In genomic region chr9:20976961-20977689, GRCm38 (mm10) we compare ENCODE assay signal across 8 mouse cellular contexts. TPM values are rescaled to one million over a fixed set of nuclear protein-coding genes. Genes with fewer than 3 reads are reported as not detected.
DNase-seq lines count a peak whose midpoint lies in the region; ATAC-seq and TF ChIP-seq lines count a peak whose summit lies in the region.

No protein-coding gene starts in this region.

- peaks cover 13% of the 10 kb centered on the region for H3K4me1 ChIP-seq in ES-Bruce4 (ENCODE audit: control insufficient read depth, insufficient read depth, low read length)
- 0 out of 2 replicates have a peak, but pooled peaks cover 10% of the 10 kb centered on the region for H3K4me1 ChIP-seq in forebrain, postnatal 0 days (ENCODE audit: insufficient read depth)

- no peaks in the 10 kb centered on the region for H3K27me3 ChIP-seq in ES-Bruce4 (ENCODE audit: control insufficient read depth, insufficient read depth, low read length, poor library complexity, severe bottlenecking)
- no peaks in the 10 kb centered on the region for H3K27me3 ChIP-seq in forebrain, postnatal 0 days (ENCODE audit: insufficient read depth, low read length)

- no peak for TF ChIP-seq EP300 in ES-Bruce4 (IDR thresholded peaks at IDR 0.05; ENCODE audit: insufficient read depth, low read depth, low read length)

- no peaks in the 10 kb centered on the region for H3K9me3 ChIP-seq in ES-Bruce4 (replicated peaks; ENCODE audit: control insufficient read depth, insufficient read depth, low read length, poor library complexity, severe bottlenecking)
- H3K9me3 ChIP-seq in forebrain, postnatal 0 days (ENCODE audit: low read length) = no peaks in the 10 kb centered on the region

- no peak for DNase-seq in gastrocnemius, adult 2 months
- DNase-seq in gastrocnemius, postnatal 14 days = no peak
- DNase-seq in forebrain, postnatal 0 days = no peak
- DNase-seq in lung, postnatal 36 days = peak; percentile 39
- no peak for DNase-seq in c-Kit-positive CD71-positive TER-119-positive erythroid progenitor cells, embryonic 14.5 days (ENCODE audit: low spot score)
- no peak for DNase-seq in left cerebral cortex, adult 8-10 months (ENCODE audit: low spot score in 2 of 2)
- no peak for DNase-seq in gastrocnemius, adult 18-20 months (ENCODE audit: low spot score)

- WGBS in forebrain, postnatal 0 days = 1% methylated on average over 4 of the region's 4 CpGs

- H3K36me3 ChIP-seq in ES-Bruce4 (ENCODE audit: control insufficient read depth, insufficient read depth, low read length, poor library complexity, severe bottlenecking) = no peaks in the 10 kb centered on the region
- no peaks in the 10 kb centered on the region for H3K36me3 ChIP-seq in forebrain, postnatal 0 days (ENCODE audit: insufficient read depth)

- ATAC-seq in forebrain, postnatal 0 days = no peak

- peak overlapping the region; percentile 79 for H3K4me3 ChIP-seq in gastrocnemius, adult 2 months
- peak overlapping the region; percentile 82 for H3K4me3 ChIP-seq in ES-Bruce4 (ENCODE audit: low read depth, low read length)
- H3K4me3 ChIP-seq in forebrain, postnatal 0 days (ENCODE audit: low read depth, low read length) = peak overlapping the region; percentile 65

- intact Hi-C loops in gastrocnemius, adult 2 months (cut with DNase I) = no loop called here
- intact Hi-C loops in gastrocnemius, postnatal 14 days (cut with DNase I; ENCODE audit: low total_unique reads) = no loop called here

- peak overlapping the region; percentile 100 for H3K4me2 ChIP-seq in forebrain, postnatal 0 days (ENCODE audit: low read depth)

- H3K27ac ChIP-seq in gastrocnemius, adult 2 months = peak overlapping the region; percentile 90
- peak overlapping the region; percentile 97 for H3K27ac ChIP-seq in ES-Bruce4 (ENCODE audit: insufficient read depth, low read length)
- no peak overlapping the region for H3K27ac ChIP-seq in forebrain, postnatal 0 days (ENCODE audit: low read depth, low read length)

- TF ChIP-seq POLR2A in ES-Bruce4 (IDR thresholded peaks at IDR 0.05; ENCODE audit: insufficient read depth, low read length) = no peak

- no peak for TF ChIP-seq CTCF in gastrocnemius, adult 2 months (IDR thresholded peaks at IDR 0.05)
- no peak for TF ChIP-seq CTCF in ES-Bruce4 (IDR thresholded peaks at IDR 0.05; ENCODE audit: low read depth, low read length)
- 0 out of 2 replicates have a peak, but pooled peaks have one; percentile 10 for TF ChIP-seq CTCF in forebrain, postnatal 0 days (IDR thresholded peaks at IDR 0.05; ENCODE audit: low read depth)

- peak overlapping the region; percentile 79; the same call in 1 of the 2 replicates for H3K9ac ChIP-seq in ES-Bruce4 (ENCODE audit: low read depth, poor library complexity, severe bottlenecking)
- peak overlapping the region; percentile 70 for H3K9ac ChIP-seq in forebrain, postnatal 0 days

RNA-seq across cellular contexts. Expression of gene S1pr2, which starts 0.5 kb away (rescaled TPM):
- total RNA-seq in gastrocnemius, adult 2 months (2021) = 1 to 10 TPM; 2.0 to 2.3 TPM
- 1 to 10 TPM; 4.5 to 7.8 TPM for total RNA-seq in gastrocnemius, postnatal 14 days (2021)
- polyA plus RNA-seq in ES-Bruce4 (2011; ENCODE audit: insufficient read depth, insufficient read length, low read depth, missing spikeins) = 14.1 and 19.9 TPM in 2 replicates
- 3.7 and 4.0 TPM in 2 replicates for total RNA-seq in forebrain, postnatal 0 days (2014; rRNA removed)
- 5.1 and 5.7 TPM in 2 replicates for polyA plus RNA-seq in forebrain, postnatal 0 days (2015; fragmentation: Nextera tagmentation; extraction: Ambion mirVana)
- total RNA-seq in left cerebral cortex, adult 8-10 months (2022) = 1 to 10 TPM; 2.0 to 3.4 (median 2.7) TPM
- total RNA-seq in gastrocnemius, adult 18-20 months (2021) = 1 to 10 TPM in 1 of 2 experiments, under 1 TPM in 1; 0.68 to 1.9 TPM

RNA-seq across cellular contexts. Expression of gene Dnmt1, which starts 17.4 kb away (rescaled TPM):
- 1 to 10 TPM; 5.2 to 7.9 TPM for total RNA-seq in gastrocnemius, adult 2 months (2021)
- total RNA-seq in gastrocnemius, postnatal 14 days (2021) = 10 to 100 TPM; 11.6 to 12.8 TPM
- 115 and 120 TPM in 2 replicates for polyA plus RNA-seq in ES-Bruce4 (2011; ENCODE audit: insufficient read depth, insufficient read length, low read depth, missing spikeins)
- total RNA-seq in forebrain, postnatal 0 days (2014; rRNA removed) = 83.1 and 101 TPM in 2 replicates
- 36.2 and 39.9 TPM in 2 replicates for polyA plus RNA-seq in forebrain, postnatal 0 days (2015; fragmentation: Nextera tagmentation; extraction: Ambion mirVana)
- total RNA-seq in left cerebral cortex, adult 8-10 months (2022) = 10 to 100 TPM; 39.7 to 41.3 (median 40.5) TPM
- 1 to 10 TPM; 6.0 to 6.7 TPM for total RNA-seq in gastrocnemius, adult 18-20 months (2021)

RNA-seq across cellular contexts. Expression of gene Mrpl4, which starts 25.4 kb away (rescaled TPM):
- total RNA-seq in gastrocnemius, adult 2 months (2021) = 10 to 100 TPM; 51.8 to 70.0 TPM
- total RNA-seq in gastrocnemius, postnatal 14 days (2021) = 10 to 100 TPM; 50.8 to 54.9 TPM
- polyA plus RNA-seq in ES-Bruce4 (2011; ENCODE audit: insufficient read depth, insufficient read length, low read depth, missing spikeins) = 45.1 and 50.9 TPM in 2 replicates
- 59.9 and 77.8 TPM in 2 replicates for total RNA-seq in forebrain, postnatal 0 days (2014; rRNA removed)
- polyA plus RNA-seq in forebrain, postnatal 0 days (2015; fragmentation: Nextera tagmentation; extraction: Ambion mirVana) = 101 and 111 TPM in 2 replicates
- 10 to 100 TPM; 55.3 to 68.0 (median 56.9) TPM for total RNA-seq in left cerebral cortex, adult 8-10 months (2022)
- total RNA-seq in gastrocnemius, adult 18-20 months (2021) = 10 to 100 TPM; 57.9 to 58.8 TPM

RNA-seq across cellular contexts. Expression of gene Icam1, which starts 38.7 kb away (rescaled TPM):
- 1 to 10 TPM; 1.7 to 1.9 TPM for total RNA-seq in gastrocnemius, adult 2 months (2021)
- 1 to 10 TPM; 3.1 to 3.4 TPM for total RNA-seq in gastrocnemius, postnatal 14 days (2021)
- polyA plus RNA-seq in ES-Bruce4 (2011; ENCODE audit: insufficient read depth, insufficient read length, low read depth, missing spikeins) = 24.9 and 25.7 TPM in 2 replicates
- 3.2 and 3.7 TPM in 2 replicates for total RNA-seq in forebrain, postnatal 0 days (2014; rRNA removed)
- polyA plus RNA-seq in forebrain, postnatal 0 days (2015; fragmentation: Nextera tagmentation; extraction: Ambion mirVana) = 3.1 and 3.6 TPM in 2 replicates
- total RNA-seq in left cerebral cortex, adult 8-10 months (2022) = 1 to 10 TPM; 2.2 to 4.8 (median 4.1) TPM
- 1 to 10 TPM; 1.6 to 3.0 TPM for total RNA-seq in gastrocnemius, adult 18-20 months (2021)

RNA-seq across cellular contexts. Expression of gene Icam4, which starts 52.0 kb away (rescaled TPM):
- total RNA-seq in gastrocnemius, adult 2 months (2021) = 1 to 10 TPM; 1.2 to 2.2 TPM
- under 1 TPM; 0.29 to 0.43 TPM for total RNA-seq in gastrocnemius, postnatal 14 days (2021)
- 1.3 TPM in 1 of 2 replicates, not detected in the other for polyA plus RNA-seq in ES-Bruce4 (2011; ENCODE audit: insufficient read depth, insufficient read length, low read depth, missing spikeins)
- not detected in 2 replicates for total RNA-seq in forebrain, postnatal 0 days (2014; rRNA removed)
- not detected in 2 replicates for polyA plus RNA-seq in forebrain, postnatal 0 days (2015; fragmentation: Nextera tagmentation; extraction: Ambion mirVana)
- 1 to 10 TPM; 1.5 to 2.3 (median 1.8) TPM for total RNA-seq in left cerebral cortex, adult 8-10 months (2022)
- 1 to 10 TPM; 1.4 to 2.8 TPM for total RNA-seq in gastrocnemius, adult 18-20 months (2021)
